Mouse (Mus musculus) kidney, embryonic 16.5 days (tissue): ENCODE measurements at regions not wholly inside any gene's neighbourhood (a gene's known extent, or its start where the extent isn't known, plus 50 kb on each side); places are given as distances from the start of the nearest gene placed in this dataset.

Experiments used
- ATAC-seq: fragments of 200-750 bp; cut with Nextera tagmentation; 2 replicates; pipeline ENCODE4 v1.8.0; 2017; ENCODE audit warnings: moderate TSS enrichment; ENCODE audit not compliant: low FRiP score, low TSS enrichment
- H3K27ac ChIP-seq: fragments of 300-500 bp; sonication (generic); 2 replicates; pipeline ENCODE4 v1.5.1; 2014; ENCODE audit warnings: low read length
- H3K27me3 ChIP-seq: fragments of 300-500 bp; sonication (generic); 2 replicates; pipeline ENCODE4 v1.6.1; 2014; ENCODE audit warnings: low read length, control low read depth, mixed read lengths; ENCODE audit not compliant: insufficient read depth
- H3K36me3 ChIP-seq: fragments of 300-500 bp; sonication (generic); 2 replicates; pipeline ENCODE4 v1.6.1; 2014; ENCODE audit warnings: low read length, control low read depth, mixed read lengths; ENCODE audit not compliant: insufficient read depth
- H3K4me1 ChIP-seq: fragments of 300-500 bp; sonication (generic); 2 replicates; pipeline ENCODE4 v1.6.1; 2014; ENCODE audit warnings: low read length, control low read depth, mixed read lengths; ENCODE audit not compliant: insufficient read depth
- H3K4me2 ChIP-seq: fragments of 300-500 bp; sonication (generic); replicated peaks from 2 replicates; pipeline ENCODE4 v1.6.1; 2014; ENCODE audit warnings: low read depth, low read length
- H3K4me3 ChIP-seq: fragments of 300-500 bp; sonication (generic); 2 replicates; pipeline ENCODE4 v1.5.1; 2014; ENCODE audit warnings: mild to moderate bottlenecking, low read length
- H3K9ac ChIP-seq: fragments of 300-500 bp; sonication (generic); replicated peaks from 2 replicates; pipeline ENCODE4 v1.6.1; 2014; ENCODE audit warnings: low read length
- H3K9me3 ChIP-seq: fragments of 300-500 bp; sonication (generic); 2 replicates; pipeline ENCODE4 v1.6.1; 2016; ENCODE audit warnings: low read length, control low read depth
- WGBS: fragments of 180-500 bp; shearing (Covaris S2); extraction: QIAGEN DNeasy Blood & Tissue Kit; methylation state at CpG from one replicate; pipeline ENCODE4 v1.1.7; 2014; 5-methylcytosine and 5-hydroxymethylcytosine counted together

GRCm38 (mm10) chr12:45670874-45671553, 596.5 kb upstream of the Stxbp6 start:
- Histone ChIP-seq H3K27me3 (no peaks in the 10 kb centered on the region), H3K4me2 (no peak overlapping the region), H3K4me1 (peaks cover 14% of the 10 kb centered on the region), H3K9me3 (no peaks in the 10 kb centered on the region), H3K9ac (no peak overlapping the region), H3K36me3 (no peaks in the 10 kb centered on the region), H3K27ac (no peak overlapping the region), H3K4me3 (no peak overlapping the region)
- 0 out of 2 replicates have a peak, but pooled peaks have one; percentile 32 for ATAC-seq
- WGBS: 53% methylated on average over 13 of the region's 13 CpGs

- Histone ChIP-seq H3K4me3 (no peak overlapping the region), H3K36me3 (no peaks in the 10 kb centered on the region), H3K4me1 (peaks cover 14% of the 10 kb centered on the region), H3K27ac (no peak overlapping the region), H3K9ac (no peak overlapping the region), H3K4me2 (0 out of 2 replicates have a peak overlapping the region, but pooled peaks have one; percentile 10), H3K9me3 (no peaks in the 10 kb centered on the region), H3K27me3 (no peaks in the 10 kb centered on the region)
- ATAC-seq: peak; percentile 65; the same call in 1 of the 2 replicates
- 24% methylated on average over 6 of the region's 6 CpGs for WGBS
These were observed 595.9 kb upstream of the Stxbp6 start for GRCm38 (mm10) chr12:45670246-45670873.

GRCm38 (mm10) chr12:45659612-45660011, 585.1 kb upstream of the Stxbp6 start:
- H3K36me3 ChIP-seq: no peaks in the 10 kb centered on the region
- no peak overlapping the region for H3K27ac ChIP-seq

GRCm38 (mm10) chr12:45656574-45656973, 582.1 kb upstream of the Stxbp6 start:
- 21% methylated on average over 2 of the region's 2 CpGs for WGBS
- no peak overlapping the region for H3K27ac ChIP-seq
- no peak overlapping the region for H3K4me3 ChIP-seq
- H3K4me1 ChIP-seq: no peaks in the 10 kb centered on the region
- no peak overlapping the region for H3K4me2 ChIP-seq
- H3K9me3 ChIP-seq: no peaks in the 10 kb centered on the region
- no peaks in the 10 kb centered on the region for H3K36me3 ChIP-seq
- ATAC-seq: peak; percentile 63; the same call in 1 of the 2 replicates
- no peak overlapping the region for H3K9ac ChIP-seq
- no peaks in the 10 kb centered on the region for H3K27me3 ChIP-seq

More at GRCm38 (mm10) chr12:45659612-45660011, 585.1 kb upstream of the Stxbp6 start:
- H3K9ac ChIP-seq: no peak overlapping the region
- no peaks in the 10 kb centered on the region for H3K4me1 ChIP-seq
- no peak overlapping the region for H3K4me3 ChIP-seq
- no peak overlapping the region for H3K4me2 ChIP-seq
- H3K27me3 ChIP-seq: no peaks in the 10 kb centered on the region
- ATAC-seq: no peak
- H3K9me3 ChIP-seq: no peaks in the 10 kb centered on the region

GRCm38 (mm10) chr12:45648654-45649053, 574.1 kb upstream of the Stxbp6 start:
- 96% methylated on average over 4 of the region's 4 CpGs for WGBS
- ATAC-seq: no peak

GRCm38 (mm10) chr12:45644180-45644579, 569.7 kb upstream of the Stxbp6 start:
- Histone ChIP-seq H3K27ac (no peak overlapping the region), H3K4me1 (no peaks in the 10 kb centered on the region), H3K36me3 (no peaks in the 10 kb centered on the region), H3K9me3 (no peaks in the 10 kb centered on the region), H3K9ac (no peak overlapping the region), H3K4me2 (no peak overlapping the region), H3K4me3 (no peak overlapping the region), H3K27me3 (no peaks in the 10 kb centered on the region)
- WGBS: 82% methylated on average over 2 of the region's 2 CpGs
- no peak for ATAC-seq

More at GRCm38 (mm10) chr12:45648654-45649053, 574.1 kb upstream of the Stxbp6 start:
- Histone ChIP-seq H3K27me3 (no peaks in the 10 kb centered on the region), H3K4me3 (no peak overlapping the region), H3K36me3 (no peaks in the 10 kb centered on the region), H3K9me3 (no peaks in the 10 kb centered on the region), H3K9ac (no peak overlapping the region), H3K27ac (no peak overlapping the region), H3K4me1 (no peaks in the 10 kb centered on the region), H3K4me2 (no peak overlapping the region)

- no peaks in the 10 kb centered on the region for H3K9me3 ChIP-seq
- H3K4me1 ChIP-seq: no peaks in the 10 kb centered on the region
- no peaks in the 10 kb centered on the region for H3K36me3 ChIP-seq
- no peaks in the 10 kb centered on the region for H3K27me3 ChIP-seq
- H3K27ac ChIP-seq: no peak overlapping the region
- H3K4me2 ChIP-seq: no peak overlapping the region
- H3K4me3 ChIP-seq: no peak overlapping the region
- no peak for ATAC-seq
- no peak overlapping the region for H3K9ac ChIP-seq
- 95% methylated on average over 1 of the region's 1 CpGs for WGBS
These were observed 548.3 kb upstream of the Stxbp6 start for GRCm38 (mm10) chr12:45622830-45623229.

GRCm38 (mm10) chr12:45620056-45620455, 545.5 kb upstream of the Stxbp6 start:
- no peak overlapping the region for H3K4me2 ChIP-seq
- H3K9me3 ChIP-seq: no peaks in the 10 kb centered on the region
- H3K9ac ChIP-seq: no peak overlapping the region
- H3K4me1 ChIP-seq: no peaks in the 10 kb centered on the region
- no peak overlapping the region for H3K27ac ChIP-seq
- no peak overlapping the region for H3K4me3 ChIP-seq
- H3K27me3 ChIP-seq: no peaks in the 10 kb centered on the region
- ATAC-seq: no peak
- no peaks in the 10 kb centered on the region for H3K36me3 ChIP-seq

- ATAC-seq: peak; percentile 49; the same call in 1 of the 2 replicates
These were observed 540.1 kb upstream of the Stxbp6 start for GRCm38 (mm10) chr12:45614509-45615150.

GRCm38 (mm10) chr12:45614074-45614473, 539.6 kb upstream of the Stxbp6 start:
- Histone ChIP-seq H3K9ac (no peak overlapping the region), H3K36me3 (no peaks in the 10 kb centered on the region), H3K4me2 (no peak overlapping the region), H3K27ac (no peak overlapping the region), H3K4me3 (no peak overlapping the region), H3K27me3 (no peaks in the 10 kb centered on the region), H3K9me3 (no peaks in the 10 kb centered on the region), H3K4me1 (peaks cover 4% of the 10 kb centered on the region; the same call in 1 of the 2 replicates)
- peak; percentile 89 for ATAC-seq

More at GRCm38 (mm10) chr12:45614509-45615150, 540.1 kb upstream of the Stxbp6 start:
- no peaks in the 10 kb centered on the region for H3K27me3 ChIP-seq
- no peak overlapping the region for H3K4me2 ChIP-seq
- peaks cover 4% of the 10 kb centered on the region; the same call in 1 of the 2 replicates for H3K4me1 ChIP-seq
- no peaks in the 10 kb centered on the region for H3K36me3 ChIP-seq
- H3K4me3 ChIP-seq: no peak overlapping the region
- no peak overlapping the region for H3K27ac ChIP-seq
- WGBS: 0% methylated on average over 1 of the region's 1 CpGs
- no peak overlapping the region for H3K9ac ChIP-seq
- H3K9me3 ChIP-seq: no peaks in the 10 kb centered on the region
